Mouse (Mus musculus) cerebellum, postnatal 4 days (tissue): Measurements from ENCODE around the gene Golt1b.
"Not testable (repeated sequence)": the region's sequence is repeated elsewhere in the genome, so short reads cannot be mapped to it uniquely, and the experiment has no call there.

Source experiments
- DNase-seq, 2 experiments: peaks; one replicate each; pipeline ENCODE4 v3.0.0; 2022; ENCODE audit warnings: low spot score in 2 of 2, mixed read lengths in 1 of 2

Golt1b gene

DNA sequence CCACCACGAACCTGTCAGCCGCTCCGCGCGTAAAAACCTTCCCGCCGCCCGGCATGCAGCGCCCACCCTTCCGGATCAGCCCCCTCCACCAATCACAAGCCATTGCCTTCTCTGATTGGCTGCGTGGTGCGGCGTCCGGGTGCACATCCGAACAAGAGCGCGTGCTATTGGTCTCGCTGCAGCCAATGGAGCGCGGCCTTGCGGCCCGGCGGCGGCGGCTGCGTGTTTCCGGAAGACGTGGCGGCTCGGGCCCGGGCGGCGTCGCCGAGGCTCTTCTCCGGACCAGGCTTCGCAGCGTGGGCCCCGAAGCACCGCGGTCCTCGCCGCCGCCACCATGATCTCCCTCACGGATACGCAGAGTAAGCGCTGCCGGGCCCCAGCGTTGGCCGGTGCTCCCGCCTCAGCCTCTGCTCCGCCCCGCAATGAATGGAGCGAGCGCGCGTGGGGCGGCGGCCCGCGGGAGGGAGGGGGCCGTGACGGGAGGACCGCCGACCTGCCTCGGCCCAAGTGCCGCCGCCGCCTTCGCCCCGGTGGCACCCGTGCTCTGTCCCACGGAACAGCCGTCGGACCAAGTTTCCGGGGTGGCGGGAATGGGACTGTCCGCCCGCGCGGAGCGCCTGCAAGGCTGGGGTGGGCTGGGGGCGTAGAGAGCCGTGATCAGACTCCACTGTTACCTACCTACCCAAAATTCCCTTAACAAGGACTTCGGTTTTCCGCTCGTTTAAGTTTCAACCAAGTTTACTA, at the start of gene Golt1b, which contains the start of gene Recql:
Golt1b (plus strand) TSS at position 211 of the 744 bp plus-strand sequence.
Recql (minus strand) TSS at position 77 of the 744 bp plus-strand sequence.
- DNase-seq: peak; percentile 98 to 99

DNA sequence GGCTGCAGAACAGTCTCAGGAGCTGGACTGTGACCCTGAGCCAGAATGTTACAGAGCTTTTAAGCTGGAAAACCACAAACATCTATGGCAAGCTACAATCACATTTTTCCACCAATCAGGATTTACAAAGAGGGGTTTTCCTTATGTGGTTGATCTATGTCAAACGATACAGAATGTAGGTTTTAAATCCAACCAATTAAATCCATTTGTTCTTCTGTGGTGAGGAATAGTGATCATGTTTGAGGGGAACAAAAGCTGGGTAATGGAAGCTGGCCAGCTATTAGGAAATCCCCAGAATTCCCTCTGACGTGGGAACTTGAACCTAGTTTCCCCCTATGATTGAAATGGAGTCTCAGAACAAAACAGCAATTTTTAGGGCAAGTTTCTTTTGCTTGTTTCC, 48.1 kb upstream of the Golt1b start:
- no peak for DNase-seq

DNA sequence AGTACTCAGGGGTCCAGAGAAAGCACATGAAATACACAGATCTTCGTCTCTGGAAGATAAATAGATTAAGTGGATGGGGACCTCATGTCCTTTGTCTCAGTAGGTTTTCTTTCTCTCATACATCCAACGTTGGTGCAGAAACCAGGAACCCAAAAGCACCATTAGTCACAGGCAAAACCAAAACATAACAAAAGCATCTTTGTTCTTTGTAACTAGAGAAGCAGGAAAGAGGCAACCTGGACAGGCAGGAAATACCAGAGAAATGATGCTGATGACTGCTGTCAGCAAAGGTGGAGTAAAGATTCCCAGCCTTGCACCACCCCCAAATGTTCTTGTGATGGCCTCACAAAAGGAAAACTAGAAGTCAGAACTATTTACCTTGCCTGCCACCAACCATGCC, 47.4 kb upstream of the Golt1b start:
- DNase-seq: no peak

- DNase-seq: peak in 1 of 2 experiments; percentile 65
These were observed 43.5 kb upstream of the Golt1b start for GRCm38 (mm10) chr6:142343561-142343960.

- peak; percentile 61 to 75 for DNase-seq
These were observed 41.5 kb upstream of the Golt1b start, which contains the start of gene Pyroxd1 for GRCm38 (mm10) chr6:142345440-142346038. TSS of gene Pyroxd1 (plus strand) at chr6:142345654.

- no peak for DNase-seq
These were observed 40.6 kb upstream of the Golt1b start for GRCm38 (mm10) chr6:142346181-142347110.

DNA sequence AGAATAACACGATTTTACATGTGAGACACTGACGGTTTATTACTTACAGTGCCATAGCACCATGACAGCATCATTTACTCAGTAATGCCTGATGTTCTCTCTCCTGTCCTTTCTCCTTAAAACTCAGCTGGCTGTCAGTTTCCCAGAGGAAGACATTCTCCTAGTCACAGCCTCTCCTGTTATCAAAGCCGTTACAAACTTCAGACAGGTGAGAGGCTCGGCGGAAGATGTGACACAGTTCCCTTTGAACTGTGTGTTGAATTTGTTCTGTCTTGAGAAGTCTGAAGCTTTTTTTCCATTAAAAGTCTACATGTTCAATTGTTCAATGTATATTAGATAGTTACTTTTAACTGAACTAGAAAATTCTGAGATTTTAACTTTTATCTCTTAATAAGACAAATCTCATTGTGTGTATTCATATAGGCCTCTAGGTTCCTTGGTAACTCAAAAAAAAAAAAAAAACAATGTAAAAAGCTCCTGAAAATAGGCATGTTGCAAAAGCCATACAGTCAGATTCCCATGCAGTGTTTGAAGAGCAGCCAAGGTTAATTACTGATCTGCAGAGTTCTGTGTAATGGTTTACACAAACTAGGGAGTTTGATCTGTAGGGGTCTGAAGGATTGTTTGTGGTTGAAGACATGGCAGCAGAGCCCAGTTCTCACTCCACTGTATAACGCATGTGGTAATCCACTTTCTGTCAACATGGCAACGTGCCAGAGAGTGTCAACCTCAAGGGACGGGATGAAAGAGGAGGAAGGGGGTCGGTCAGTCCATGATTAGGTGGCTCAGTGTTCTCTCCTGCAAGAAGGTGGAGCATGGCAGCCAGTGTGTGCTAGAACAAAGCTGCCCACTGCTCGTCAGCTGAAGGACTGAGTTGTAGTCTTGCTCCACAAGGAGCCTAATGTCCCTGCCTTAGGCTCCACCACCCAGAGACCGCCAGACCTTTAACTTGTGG, 39.3 kb upstream of the Golt1b start:
- no peak for DNase-seq

- not testable (repeated sequence) for DNase-seq
These were observed 34.9 kb upstream of the Golt1b start for GRCm38 (mm10) chr6:142352099-142352498.

DNA sequence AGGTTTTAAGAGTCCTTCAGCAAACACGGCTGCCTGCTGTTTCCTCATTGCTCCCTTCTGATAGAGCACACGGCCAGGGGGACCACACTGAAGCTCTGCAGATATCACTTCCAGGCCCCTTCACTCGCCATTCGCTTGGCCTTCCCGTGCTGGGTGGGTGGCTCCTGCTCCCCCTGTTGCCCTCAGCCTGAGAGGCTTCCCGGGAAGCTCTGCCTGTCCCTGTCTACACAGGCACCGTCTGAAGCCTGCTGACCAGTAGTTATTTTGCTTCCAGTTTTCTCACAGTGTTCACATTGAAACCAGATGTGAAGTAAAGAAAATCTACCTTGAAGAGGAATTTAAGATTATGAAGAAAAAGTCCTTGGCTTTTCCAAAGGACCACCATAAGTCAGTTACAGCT, 29.9 kb upstream of the Golt1b start:
- no peak for DNase-seq

DNA sequence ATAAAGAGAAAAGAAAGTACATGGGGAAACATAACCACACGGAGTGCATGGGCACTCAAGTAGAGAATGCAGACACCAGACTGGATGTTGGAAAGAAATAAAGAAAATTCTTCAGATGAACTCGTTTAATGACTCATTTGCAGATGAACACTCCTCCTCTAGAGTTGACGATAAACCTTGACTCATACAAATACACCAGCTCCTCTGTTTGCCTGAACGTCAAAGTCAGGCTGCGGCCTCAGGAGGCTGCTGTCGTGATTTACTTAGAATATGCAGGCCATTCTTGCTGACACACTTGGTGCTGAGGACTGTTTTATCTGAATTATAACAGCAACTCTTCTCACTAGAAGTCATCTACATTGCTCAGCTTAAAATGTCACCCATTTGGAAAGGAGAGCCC, 25.0 kb upstream of the Golt1b start:
- DNase-seq: no peak

- no peak for DNase-seq
These were observed 23.9 kb upstream of the Golt1b start for GRCm38 (mm10) chr6:142363019-142363576.

DNA sequence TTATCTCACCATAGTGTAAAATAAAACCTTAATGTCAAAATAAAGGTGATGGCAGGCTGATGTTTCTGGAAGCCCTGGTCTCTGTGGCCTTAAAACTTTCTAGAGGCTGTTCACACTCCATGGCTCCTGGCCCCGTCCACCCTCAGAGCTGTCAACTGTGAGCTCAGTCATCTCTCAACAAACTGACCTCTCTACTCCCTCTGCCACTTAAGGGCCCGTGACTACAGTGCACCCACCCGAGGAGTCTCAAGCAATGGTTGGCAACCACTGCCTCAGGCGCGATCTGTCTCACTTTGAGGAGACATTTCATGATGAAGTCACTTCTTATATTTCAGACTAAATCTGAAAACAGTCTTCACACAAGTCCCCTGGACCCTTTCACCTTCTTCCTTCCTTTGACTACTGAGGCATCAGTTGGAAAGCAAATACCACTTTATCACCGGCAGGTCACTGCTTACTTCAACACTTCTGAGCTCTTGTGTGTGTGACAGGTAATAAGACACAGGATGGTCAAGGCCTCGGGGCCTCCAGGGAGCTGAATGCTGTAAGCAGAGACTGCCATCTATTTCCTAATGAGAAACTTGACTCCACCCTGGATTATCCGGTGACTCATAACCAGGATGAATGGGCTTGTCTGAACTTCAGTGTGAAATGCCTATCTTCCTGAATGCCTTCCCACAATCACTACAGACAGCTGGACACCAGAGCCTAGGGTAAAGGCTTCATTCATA, 21.1 kb upstream of the Golt1b start:
- no peak for DNase-seq

DNA sequence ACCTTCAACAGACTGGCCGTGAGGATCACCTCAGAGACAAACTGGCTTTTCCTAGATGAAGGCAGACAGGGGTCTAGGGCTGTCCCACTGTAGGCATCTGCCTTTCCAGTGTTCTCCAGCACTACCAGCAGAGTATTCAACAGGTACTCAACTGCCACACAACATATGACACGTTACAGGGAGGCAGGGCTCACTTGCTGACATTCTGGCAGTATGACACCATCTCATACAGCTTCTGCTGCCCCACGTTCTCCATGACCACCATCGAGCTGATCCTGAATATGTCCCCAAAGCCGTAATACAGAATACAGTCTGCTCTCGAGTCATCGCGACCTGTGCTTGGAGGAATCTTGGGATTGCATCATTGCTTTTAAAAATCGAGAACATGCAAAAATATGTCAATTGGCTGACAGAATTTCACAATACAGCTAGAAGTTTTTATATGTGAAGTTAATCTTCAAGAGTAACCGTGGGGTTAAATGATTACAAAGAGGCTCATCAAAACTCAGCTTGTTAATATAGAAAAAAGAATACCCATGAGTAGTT, 20.5 kb upstream of the Golt1b start:
- DNase-seq: no peak

DNA sequence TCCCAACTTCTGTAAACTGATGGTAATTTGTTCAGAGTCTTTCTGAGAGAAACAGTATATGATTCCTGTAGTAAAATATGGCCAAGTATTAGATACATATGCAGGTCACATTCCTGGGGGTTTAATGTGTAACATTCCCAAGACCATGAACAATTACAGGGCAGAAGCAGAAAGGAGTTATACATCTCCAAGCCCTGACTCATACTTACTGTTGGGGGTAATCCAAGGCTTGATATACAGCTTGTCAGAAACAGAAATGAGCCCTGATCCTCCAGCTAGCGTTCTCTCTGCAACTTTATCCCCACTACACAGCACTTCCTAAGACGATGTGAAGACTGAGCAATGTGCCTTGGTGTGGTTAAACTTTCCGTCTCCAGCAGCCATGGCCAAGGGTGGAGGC, 19.5 kb upstream of the Golt1b start:
- DNase-seq: no peak

DNA sequence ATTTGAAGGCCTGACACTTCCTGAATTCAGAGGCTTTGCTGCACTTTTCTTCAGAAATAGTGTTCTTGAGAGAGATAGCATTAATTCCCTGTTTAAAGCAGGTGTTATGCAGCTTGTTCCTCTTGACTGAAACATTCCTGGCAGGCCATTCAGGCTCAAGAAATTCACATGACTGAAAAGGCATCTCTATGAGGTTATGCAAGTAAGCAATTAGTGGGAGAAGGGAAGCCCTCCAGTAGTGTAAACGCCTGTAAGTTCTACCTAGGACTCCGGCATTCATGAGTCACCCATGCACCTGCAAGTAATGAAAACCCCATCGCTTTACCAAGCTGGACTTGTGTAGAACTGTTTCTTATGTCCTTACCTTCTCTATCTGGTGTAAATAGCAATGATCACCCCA, 17.5 kb upstream of the Golt1b start:
- DNase-seq: no peak

DNA sequence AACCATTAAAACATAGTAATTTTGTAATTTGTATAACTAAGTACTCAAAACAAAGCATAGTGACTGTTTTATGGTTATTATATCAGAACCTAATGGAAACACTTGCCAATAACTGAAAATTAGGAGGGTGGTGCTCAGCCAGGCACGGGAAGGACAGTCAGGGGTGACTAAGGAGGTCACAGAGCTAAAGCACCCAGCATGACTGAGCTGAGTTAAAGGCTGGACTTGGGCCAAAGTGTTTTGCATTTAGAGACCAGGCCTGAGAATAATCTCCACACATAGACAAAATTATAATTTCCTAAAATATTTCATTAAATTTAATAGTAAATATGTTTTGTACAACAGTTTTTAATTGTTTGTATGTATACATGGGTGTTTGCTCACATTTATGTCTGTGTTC, 9.9 kb upstream of the Golt1b start:
- DNase-seq: no peak

DNA sequence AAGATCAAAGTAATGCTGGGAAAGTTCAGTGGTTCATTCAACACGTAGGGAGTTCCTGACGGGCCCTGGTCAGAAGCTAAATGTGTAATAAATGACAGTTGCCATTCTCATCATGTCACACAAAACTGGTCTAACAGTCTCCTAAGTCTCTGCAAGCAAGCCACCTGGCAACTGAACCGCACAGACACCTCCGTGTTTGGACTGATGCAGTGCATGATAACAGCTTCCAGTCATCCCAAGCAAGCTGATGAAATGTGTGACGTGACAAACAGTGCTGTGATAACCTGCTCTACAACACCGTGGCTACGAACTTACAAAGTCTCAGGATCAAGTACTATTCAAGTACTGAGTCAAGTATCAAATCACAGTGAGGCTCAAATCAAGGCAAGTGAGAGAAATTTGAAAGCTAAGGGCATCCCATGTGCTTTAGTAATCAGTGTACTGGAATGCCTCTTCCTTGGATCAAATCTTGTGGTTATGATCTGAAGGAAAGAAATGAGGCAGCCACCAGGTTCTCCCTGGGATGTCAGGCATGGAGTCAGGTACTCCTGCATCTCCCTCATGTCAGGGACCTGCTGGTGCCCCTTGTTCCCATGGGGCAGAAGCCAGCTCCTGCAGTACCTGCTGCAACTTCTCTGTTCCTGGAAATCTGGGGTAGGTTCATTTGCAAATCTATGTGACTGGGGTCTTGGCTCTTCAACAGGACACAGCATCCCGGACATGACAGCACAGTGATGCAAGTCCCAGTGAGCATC, 8.3 kb upstream of the Golt1b start:
- no peak for DNase-seq

GRCm38 (mm10) chr6:142379961-142380360, 7.1 kb upstream of the Golt1b start:
- DNase-seq: no peak

DNA sequence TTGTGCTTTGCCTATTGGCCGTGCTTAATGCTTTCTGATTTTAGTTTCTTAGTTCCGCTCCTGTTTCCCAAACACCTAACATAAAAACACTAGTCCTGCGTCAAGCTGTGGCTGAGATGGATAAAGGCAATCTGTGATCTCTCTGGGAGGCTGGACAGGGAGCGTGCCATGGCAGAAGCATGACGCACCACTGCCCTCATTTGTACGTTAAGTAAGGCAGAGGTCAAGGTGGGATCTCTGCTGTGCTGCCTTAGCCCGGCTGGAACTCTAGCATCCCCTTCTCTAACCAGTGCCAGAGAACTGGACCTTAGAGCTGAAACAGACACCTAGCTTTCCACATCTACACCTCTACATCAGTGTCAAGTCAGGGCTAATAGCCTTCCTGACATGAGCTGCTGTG, 5.4 kb upstream of the Golt1b start:
- no peak for DNase-seq
